Mouse (Mus musculus) liver, embryonic 12.5 days (tissue): ENCODE results near the gene 1810010D01Rik. TPM values are rescaled to one million over a fixed set of nuclear protein-coding genes. Genes with fewer than 3 reads are reported as not detected.

ENCODE experiments used
- polyA plus RNA-seq: library from polyadenylated mRNA; unstranded; fragments of >200 nt; fragmentation: Nextera tagmentation; extraction: Ambion mirVana; gene quantifications from 2 replicates; pipeline ENCODE4 v1.2.1, GENCODE M21; 2016

1810010D01Rik gene
- polyA plus RNA-seq, 1 experiment from 2014 or later: 0.38 TPM

Other genes with a start within 250 kb of the 1810010D01Rik start
- 2.9 and 3.1 TPM in 2 replicates for gene Tpcn2, start 75.9 kb upstream of the 1810010D01Rik start, polyA plus RNA-seq
- gene Mrgprf, start 92.7 kb upstream of the 1810010D01Rik start, polyA plus RNA-seq: not detected in 2 replicates
- gene Mrgprd, start 106.7 kb upstream of the 1810010D01Rik start, polyA plus RNA-seq: not detected in 2 replicates